Comparison of ENCODE assay signal across 8 mouse cellular contexts in the genomic region with DNA sequence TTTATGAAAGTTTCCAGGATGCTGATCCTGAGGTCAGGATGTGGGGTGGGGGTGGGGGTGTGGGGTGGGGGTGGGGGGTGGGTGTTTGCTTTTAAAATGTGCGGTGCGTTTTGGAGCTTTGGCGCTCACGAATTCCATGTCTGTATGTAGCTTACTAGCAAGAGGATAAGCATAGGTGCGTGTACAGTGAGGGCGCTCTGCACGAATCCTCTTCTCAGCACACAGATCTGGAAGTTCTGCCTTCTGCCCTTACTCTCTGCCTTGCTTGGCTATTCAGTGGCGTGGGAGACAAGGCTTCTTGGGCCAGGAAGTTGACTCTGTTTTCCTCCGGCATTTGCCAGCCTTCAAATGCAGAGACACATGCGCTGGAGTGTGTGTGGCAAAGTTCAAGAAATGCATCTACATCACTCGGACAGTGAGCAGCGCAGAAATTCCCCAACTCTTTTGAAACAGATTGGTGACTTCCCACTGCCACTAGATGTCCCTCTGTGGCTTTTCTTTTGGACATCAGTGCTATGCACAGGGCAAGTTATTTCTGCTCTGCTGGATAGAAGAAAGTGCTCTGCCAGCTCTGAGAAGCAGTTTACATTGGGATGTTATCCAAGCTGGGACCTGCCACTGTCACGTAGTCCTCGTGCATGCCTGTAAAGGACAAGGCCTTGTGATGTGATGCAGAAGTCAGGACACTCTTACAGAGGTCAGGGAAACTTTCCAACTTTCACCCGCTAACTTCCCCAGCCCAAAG. TPM values are rescaled to one million over a fixed set of nuclear protein-coding genes. Genes with fewer than 3 reads are reported as not detected.
A peak's percentile ranks its signal among the peaks of the same experiment; 100 is the strongest.
DNase-seq lines count a peak whose midpoint lies in the region; ATAC-seq lines count a peak whose summit lies in the region.

No protein-coding gene starts in this region.

- H3K27ac ChIP-seq in lung, embryonic 15.5 days, result no peak overlapping the region
- H3K27ac ChIP-seq in intestine, embryonic 15.5 days, result no peak overlapping the region
- no peak overlapping the region for H3K27ac ChIP-seq in limb, embryonic 13.5 days

- no peak overlapping the region for H3K9ac ChIP-seq in lung, embryonic 15.5 days
- H3K9ac ChIP-seq in intestine, embryonic 15.5 days, result no peak overlapping the region
- H3K9ac ChIP-seq in limb, embryonic 13.5 days, result no peak overlapping the region

- H3K36me3 ChIP-seq in lung, embryonic 15.5 days, result no peaks in the 10 kb centered on the region
- H3K36me3 ChIP-seq in intestine, embryonic 15.5 days, result no peaks in the 10 kb centered on the region
- H3K36me3 ChIP-seq in limb, embryonic 13.5 days, result no peaks in the 10 kb centered on the region

- no peak overlapping the region for H3K4me3 ChIP-seq in lung, embryonic 15.5 days
- no peak overlapping the region for H3K4me3 ChIP-seq in intestine, embryonic 15.5 days (replicated peaks)
- no peak overlapping the region for H3K4me3 ChIP-seq in limb, embryonic 13.5 days

- no peak for DNase-seq in lung, postnatal 25 days (ENCODE audit: low spot score)
- peak; percentile 81 for DNase-seq in retina, embryonic 14.5 days (ENCODE audit: low spot score)
- no peak for DNase-seq in ovary, adult 18-20 months (ENCODE audit: low spot score)
- DNase-seq in gastrocnemius, adult 18-20 months (ENCODE audit: low spot score), result no peak

- WGBS in lung, embryonic 15.5 days, result 40% methylated on average over 15 of the region's 15 CpGs
- 42% methylated on average over 15 of the region's 15 CpGs for WGBS in intestine, embryonic 15.5 days
- whole genome bisulfite sequencing in limb, embryonic 13.5 days, result 69% methylated on average over 15 of the region's 15 CpGs

- no peak overlapping the region for H3K4me2 ChIP-seq in lung, embryonic 15.5 days
- H3K4me2 ChIP-seq in intestine, embryonic 15.5 days (replicated peaks), result 0 out of 2 replicates have a peak overlapping the region, but pooled peaks have one; percentile 26
- no peak overlapping the region for H3K4me2 ChIP-seq in limb, embryonic 13.5 days (replicated peaks)

- H3K4me1 ChIP-seq in lung, embryonic 15.5 days, result peaks cover 3% of the 10 kb centered on the region; the same call in 1 of the 2 replicates
- no peaks in the 10 kb centered on the region for H3K4me1 ChIP-seq in intestine, embryonic 15.5 days (replicated peaks)
- H3K4me1 ChIP-seq in limb, embryonic 13.5 days, result no peaks in the 10 kb centered on the region

- no peaks in the 10 kb centered on the region for H3K9me3 ChIP-seq in lung, embryonic 15.5 days
- H3K9me3 ChIP-seq in intestine, embryonic 15.5 days, result no peaks in the 10 kb centered on the region
- H3K9me3 ChIP-seq in limb, embryonic 13.5 days, result no peaks in the 10 kb centered on the region

- H3K27me3 ChIP-seq in lung, embryonic 15.5 days, result no peaks in the 10 kb centered on the region
- H3K27me3 ChIP-seq in intestine, embryonic 15.5 days (replicated peaks), result no peaks in the 10 kb centered on the region
- H3K27me3 ChIP-seq in limb, embryonic 13.5 days, result no peaks in the 10 kb centered on the region

- ATAC-seq in lung, embryonic 15.5 days (ENCODE audit: borderline replicate concordance, extremely low read depth, low FRiP score, low TSS enrichment), result peak; percentile 97
- ATAC-seq in frontal cortex, adult (ENCODE audit: low TSS enrichment), result peak; percentile 99
- peak; percentile 86 for ATAC-seq in intestine, embryonic 15.5 days
- ATAC-seq in limb, embryonic 13.5 days (ENCODE audit: low FRiP score, low read depth), result peak; percentile 48; the same call in 1 of the 2 replicates

RNA-seq across cellular contexts. Expression of a gene that starts 31.5 kb away (rescaled TPM):
- 277 and 278 TPM in 2 replicates for polyA plus RNA-seq in lung, embryonic 15.5 days (2015; fragmentation: Nextera tagmentation; extraction: Ambion mirVana)
- 476 and 482 TPM in 2 replicates for polyA plus RNA-seq in intestine, embryonic 15.5 days (2015; fragmentation: Nextera tagmentation; extraction: Ambion mirVana)
- 145 and 150 TPM in 2 replicates for polyA plus RNA-seq in limb, embryonic 13.5 days (2015; fragmentation: Nextera tagmentation; extraction: Ambion mirVana)
- total RNA-seq in gastrocnemius, adult 18-20 months (2021), result 10 to 100 TPM; 23.7 to 75.9 TPM

Comparison
In these comparisons a context has a peak if more than half of its experiments do, and no peak if none do; other contexts are left out.
1. ATAC-seq: peak in every context shown above with its lines; median percentile 99 in frontal cortex, adult; 97 in lung, embryonic 15.5 days; 86 in intestine, embryonic 15.5 days; 48 in limb, embryonic 13.5 days.